ENCODE assay signal across 10 mouse cellular contexts in the genomic region with DNA sequence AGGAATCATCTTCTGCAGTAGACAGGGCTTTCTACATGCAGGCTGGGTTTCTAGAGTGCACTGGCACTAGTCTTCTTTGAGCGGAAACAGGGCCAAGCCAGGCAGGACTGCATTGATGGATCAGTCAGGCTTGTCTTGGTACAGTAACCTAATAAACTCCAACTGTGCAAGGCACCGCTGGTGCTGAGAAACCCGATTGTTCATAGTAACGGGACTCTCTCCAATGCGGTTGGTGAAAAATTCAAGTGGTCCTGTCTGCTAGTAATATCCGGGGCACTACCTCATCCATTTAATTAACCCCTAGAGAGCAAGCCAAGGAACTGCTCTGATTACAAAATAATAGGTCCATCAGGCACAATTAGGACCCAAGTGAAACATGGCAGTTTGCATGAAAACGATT.
DNase-seq lines count a peak whose midpoint lies in the region; ATAC-seq and TF ChIP-seq lines count a peak whose summit lies in the region.
"Had no signal": no experiment of that assay in that cellular context is flagged by ENCODE, and none has a peak within 500 bp of the region (broad histone marks: within the 10 kb centered on the region; RNA-seq: fewer than 3 reads in every experiment).

No protein-coding gene starts in this region.

- no peak overlapping the region for H3K9ac ChIP-seq in embryonic facial prominence, embryonic 15.5 days
- no peak overlapping the region for H3K9ac ChIP-seq in midbrain, embryonic 15.5 days
- H3K9ac ChIP-seq: lung, embryonic 15.5 days had no signal

- peak overlapping the region; percentile 30; the same call in 1 of the 2 replicates for H3K4me2 ChIP-seq in embryonic facial prominence, embryonic 15.5 days (replicated peaks)
- H3K4me2 ChIP-seq in midbrain, embryonic 15.5 days = peak overlapping the region; percentile 24; the same call in 1 of the 2 replicates
- H3K4me2 ChIP-seq: lung, embryonic 15.5 days had no signal

- H3K27ac ChIP-seq in embryonic facial prominence, embryonic 15.5 days (replicated peaks) = 0 out of 2 replicates have a peak overlapping the region, but pooled peaks have one; percentile 44
- peak overlapping the region; percentile 90 for H3K27ac ChIP-seq in layer of hippocampus, adult 2 months
- peak overlapping the region; percentile 77 for H3K27ac ChIP-seq in midbrain, embryonic 15.5 days
- H3K27ac ChIP-seq: lung, embryonic 15.5 days had no signal

- WGBS in embryonic facial prominence, embryonic 15.5 days = 19% methylated on average over 7 of the region's 7 CpGs
- 27% methylated on average over 7 of the region's 7 CpGs for WGBS in midbrain, embryonic 15.5 days

- no peak for TF ChIP-seq CTCF in layer of hippocampus, adult 2 months (conservative IDR thresholded peaks at IDR 0.05)

- no peaks in the 10 kb centered on the region for H3K9me3 ChIP-seq in embryonic facial prominence, embryonic 15.5 days (replicated peaks)
- no peaks in the 10 kb centered on the region for H3K9me3 ChIP-seq in midbrain, embryonic 15.5 days
- H3K9me3 ChIP-seq: lung, embryonic 15.5 days had no signal

- peak; percentile 66 to 78 for DNase-seq in cerebellum, postnatal 14 days
- DNase-seq in cerebellum, adult 11 months = no peak
- peak; percentile 14 to 21 for DNase-seq in layer of hippocampus, adult 2 months (ENCODE audit: low spot score in 2 of 2)
- no peak for DNase-seq in kidney, postnatal 4 days
- no peak for DNase-seq in lung, postnatal 14 days

- no peaks in the 10 kb centered on the region for H3K36me3 ChIP-seq in embryonic facial prominence, embryonic 15.5 days
- no peaks in the 10 kb centered on the region for H3K36me3 ChIP-seq in midbrain, embryonic 15.5 days (replicated peaks)
- H3K36me3 ChIP-seq: lung, embryonic 15.5 days had no signal

- ATAC-seq in embryonic facial prominence, embryonic 15.5 days (ENCODE audit: insufficient number of reproducible peaks, low FRiP score, low TSS enrichment, low read depth) = peak; percentile 84
- peak; percentile 91 for ATAC-seq in midbrain, embryonic 15.5 days (replicated peaks)
- ATAC-seq in erythroblast, adult 5-6 weeks (replicated peaks; ENCODE audit: low FRiP score, poor library complexity, severe bottlenecking) = no peak
- ATAC-seq: inflammation-experienced regulatory T-cells, adult 6 months had no signal

- 0 out of 2 replicates have a peak overlapping the region, but pooled peaks have one; percentile 8 for H3K4me3 ChIP-seq in embryonic facial prominence, embryonic 15.5 days (replicated peaks)
- H3K4me3 ChIP-seq in layer of hippocampus, adult 2 months = peak overlapping the region; percentile 54
- peak overlapping the region; percentile 2; the same call in 1 of the 2 replicates for H3K4me3 ChIP-seq in midbrain, embryonic 15.5 days
- H3K4me3 ChIP-seq: lung, embryonic 15.5 days had no signal

- H3K27me3 ChIP-seq in embryonic facial prominence, embryonic 15.5 days = no peaks in the 10 kb centered on the region
- no peaks in the 10 kb centered on the region for H3K27me3 ChIP-seq in midbrain, embryonic 15.5 days (replicated peaks)
- H3K27me3 ChIP-seq: lung, embryonic 15.5 days had no signal

- H3K4me1 ChIP-seq in embryonic facial prominence, embryonic 15.5 days = no peaks in the 10 kb centered on the region
- H3K4me1 ChIP-seq in midbrain, embryonic 15.5 days = peaks cover 5% of the 10 kb centered on the region; the same call in 1 of the 2 replicates
- H3K4me1 ChIP-seq: lung, embryonic 15.5 days had no signal

Comparison
In these comparisons a context has a peak if more than half of its experiments do, and no peak if none do; other contexts are left out.
1. DNase-seq: peak in cerebellum, postnatal 14 days (2 of 2) and layer of hippocampus, adult 2 months (2 of 2); none in cerebellum, adult 11 months (single experiment), kidney, postnatal 4 days (0 of 2) and lung, postnatal 14 days (single experiment).
2. H3K4me3 ChIP-seq: peak in every context shown above with its lines; median percentile 54 in layer of hippocampus, adult 2 months; 8 in embryonic facial prominence, embryonic 15.5 days; 2 in midbrain, embryonic 15.5 days.
3. Peak in every context shown above with its lines, with median percentiles within 50 percentile points of each other: H3K27ac ChIP-seq.